Mouse (Mus musculus) forebrain, embryonic 13.5 days (tissue): Measurements from ENCODE around the gene Nr2f6. TPM values are rescaled to one million over a fixed set of nuclear protein-coding genes. Genes with fewer than 3 reads are reported as not detected.

Experiments
- ATAC-seq: fragments of 200-750 bp; cut with Nextera tagmentation; 2 replicates; pipeline ENCODE4 v1.8.0; 2017
- H3K27ac ChIP-seq: fragments of 300-500 bp; sonication (generic); 2 replicates; pipeline ENCODE4 v1.5.1; 2015; ENCODE audit warnings: inconsistent platforms, mild to moderate bottlenecking, moderate library complexity
- H3K27me3 ChIP-seq: fragments of 300-500 bp; sonication (generic); 2 replicates; pipeline ENCODE4 v1.6.1; 2015; ENCODE audit warnings: mild to moderate bottlenecking, inconsistent platforms
- H3K36me3 ChIP-seq: fragments of 300-500 bp; sonication (generic); 2 replicates; pipeline ENCODE4 v1.6.1; 2015; ENCODE audit warnings: mild to moderate bottlenecking, inconsistent platforms; ENCODE audit not compliant: poor library complexity, severe bottlenecking
- H3K4me1 ChIP-seq: fragments of 300-500 bp; sonication (generic); 2 replicates; pipeline ENCODE4 v1.6.1; 2015; ENCODE audit warnings: inconsistent platforms
- H3K4me2 ChIP-seq: fragments of 300-500 bp; sonication (generic); 2 replicates; pipeline ENCODE4 v1.6.1; 2015; ENCODE audit warnings: inconsistent platforms, mild to moderate bottlenecking, moderate library complexity
- H3K4me3 ChIP-seq: fragments of 300-500 bp; sonication (generic); 2 replicates; pipeline ENCODE4 v1.5.1; 2015; ENCODE audit warnings: mild to moderate bottlenecking, inconsistent platforms
- H3K9ac ChIP-seq: fragments of 300-500 bp; sonication (generic); 2 replicates; pipeline ENCODE4 v1.6.1; 2015; ENCODE audit warnings: mild to moderate bottlenecking, inconsistent platforms
- H3K9me3 ChIP-seq: fragments of 300-500 bp; sonication (generic); replicated peaks from 2 replicates; pipeline ENCODE4 v1.6.1; 2016; ENCODE audit warnings: inconsistent platforms
- WGBS: fragments of 180-500 bp; shearing (Covaris S2); methylation state at CpG from one replicate; pipeline ENCODE4 v1.1.7; 2015; 5-methylcytosine and 5-hydroxymethylcytosine counted together
- polyA plus RNA-seq: library from polyadenylated mRNA; unstranded; fragments of >200 nt; fragmentation: Nextera tagmentation; extraction: Ambion mirVana; gene quantifications from 2 replicates; pipeline ENCODE4 v1.2.1, GENCODE M21; 2015

The Nr2f6 gene
- polyA plus RNA-seq, 1 experiment from 2014 or later, result 12.9 TPM

- 92% methylated on average over 3 of the region's 3 CpGs for WGBS
- peaks cover 38% of the 10 kb centered on the region for H3K36me3 ChIP-seq
Measured at GRCm38 (mm10) chr8:71373000-71373399, 8.8 kb downstream of the Nr2f6 start.

GRCm38 (mm10) chr8:71372427-71372826, 9.3 kb downstream of the Nr2f6 start:
- no peak for ATAC-seq
- peaks cover 9% of the 10 kb centered on the region; the same call in 1 of the 2 replicates for H3K27me3 ChIP-seq
- no peak overlapping the region for H3K9ac ChIP-seq
- no peak overlapping the region for H3K27ac ChIP-seq
- H3K4me2 ChIP-seq, result no peak overlapping the region
- no peaks in the 10 kb centered on the region for H3K9me3 ChIP-seq
- peaks cover 34% of the 10 kb centered on the region for H3K4me1 ChIP-seq
- H3K4me3 ChIP-seq, result no peak overlapping the region
- WGBS, result 83% methylated on average over 12 of the region's 12 CpGs
- peaks cover 32% of the 10 kb centered on the region for H3K36me3 ChIP-seq

More at GRCm38 (mm10) chr8:71373000-71373399, 8.8 kb downstream of the Nr2f6 start:
- peaks cover 9% of the 10 kb centered on the region; the same call in 1 of the 2 replicates for H3K27me3 ChIP-seq
- H3K4me3 ChIP-seq, result no peak overlapping the region
- no peak overlapping the region for H3K27ac ChIP-seq
- no peak overlapping the region for H3K4me2 ChIP-seq
- peaks cover 28% of the 10 kb centered on the region for H3K4me1 ChIP-seq
- no peaks in the 10 kb centered on the region for H3K9me3 ChIP-seq
- ATAC-seq, result no peak
- no peak overlapping the region for H3K9ac ChIP-seq

- Histone ChIP-seq H3K27ac (peak within 1 kb of the TSS; percentile 62), H3K4me2 (peak within 1 kb of the TSS; percentile 55), H3K9me3 (no peaks in the 10 kb centered on the region), H3K9ac (peak within 1 kb of the TSS; percentile 59), H3K36me3 (peaks cover 32% of the 10 kb centered on the region), H3K4me1 (peaks cover 29% of the 10 kb centered on the region), H3K4me3 (peak within 1 kb of the TSS; percentile 63), H3K27me3 (no peaks in the 10 kb centered on the region)
- ATAC-seq, result peak; percentile 89
- WGBS, result under 1% methylated on average over 68 of the region's 68 CpGs
Measured at GRCm38 (mm10) chr8:71371236-71371848, 10.4 kb downstream of the Nr2f6 start, which contains the start of gene Ocel1. Gene Ocel1 (plus strand): TSS chr8:71371298.

- peaks cover 32% of the 10 kb centered on the region for H3K36me3 ChIP-seq
- H3K9me3 ChIP-seq, result no peaks in the 10 kb centered on the region
- peaks cover 26% of the 10 kb centered on the region for H3K4me1 ChIP-seq
- ATAC-seq, result no peak
- H3K4me2 ChIP-seq, result peak overlapping the region; percentile 55
- no peak overlapping the region for H3K27ac ChIP-seq
- WGBS, result 23% methylated on average over 5 of the region's 5 CpGs
- H3K4me3 ChIP-seq, result peak overlapping the region; percentile 63
- no peaks in the 10 kb centered on the region for H3K27me3 ChIP-seq
- H3K9ac ChIP-seq, result peak overlapping the region; percentile 59
Measured at GRCm38 (mm10) chr8:71370711-71371235, 11.0 kb downstream of the Nr2f6 start.

GRCm38 (mm10) chr8:71369040-71369718, 12.6 kb downstream of the Nr2f6 start:
- no peak overlapping the region for H3K4me2 ChIP-seq
- H3K27me3 ChIP-seq, result no peaks in the 10 kb centered on the region
- H3K9ac ChIP-seq, result no peak overlapping the region
- no peak overlapping the region for H3K27ac ChIP-seq
- ATAC-seq, result no peak
- H3K36me3 ChIP-seq, result peaks cover 27% of the 10 kb centered on the region
- H3K4me3 ChIP-seq, result no peak overlapping the region
- H3K9me3 ChIP-seq, result no peaks in the 10 kb centered on the region
- H3K4me1 ChIP-seq, result peaks cover 22% of the 10 kb centered on the region
- 92% methylated on average over 10 of the region's 10 CpGs for WGBS

GRCm38 (mm10) chr8:71368366-71368765, 13.4 kb downstream of the Nr2f6 start:
- no peak overlapping the region for H3K4me2 ChIP-seq
- ATAC-seq, result no peak
- H3K4me1 ChIP-seq, result peaks cover 22% of the 10 kb centered on the region
- H3K9ac ChIP-seq, result no peak overlapping the region
- no peaks in the 10 kb centered on the region for H3K9me3 ChIP-seq
- 0 out of 2 replicates have a peak overlapping the region, but pooled peaks have one; percentile 65 for H3K4me3 ChIP-seq
- no peaks in the 10 kb centered on the region for H3K27me3 ChIP-seq
- H3K27ac ChIP-seq, result no peak overlapping the region
- peaks cover 19% of the 10 kb centered on the region for H3K36me3 ChIP-seq

GRCm38 (mm10) chr8:71367529-71368176, 14.1 kb downstream of the Nr2f6 start:
- 48% methylated on average over 17 of the region's 17 CpGs for WGBS

GRCm38 (mm10) chr8:71366771-71367528, 14.8 kb downstream of the Nr2f6 start, which contains the start of gene Use1:
Gene Use1 (plus strand): TSS chr8:71366848.
- H3K4me1 ChIP-seq, result peaks cover 22% of the 10 kb centered on the region
- peak; percentile 82 for ATAC-seq
- peak within 1 kb of the TSS; percentile 80 for H3K4me2 ChIP-seq
- no peaks in the 10 kb centered on the region for H3K27me3 ChIP-seq
- no peaks in the 10 kb centered on the region for H3K9me3 ChIP-seq
- WGBS, result under 1% methylated on average over 56 of the region's 56 CpGs
- H3K4me3 ChIP-seq, result peak within 1 kb of the TSS; percentile 65
- H3K9ac ChIP-seq, result peak within 1 kb of the TSS; percentile 63
- peaks cover 16% of the 10 kb centered on the region for H3K36me3 ChIP-seq
- H3K27ac ChIP-seq, result peak within 1 kb of the TSS; percentile 86

More at GRCm38 (mm10) chr8:71367529-71368176, 14.1 kb downstream of the Nr2f6 start:
- peaks cover 16% of the 10 kb centered on the region for H3K36me3 ChIP-seq
- ATAC-seq, result 0 out of 2 replicates have a peak, but pooled peaks have one; percentile 1
- H3K9ac ChIP-seq, result peak overlapping the region; percentile 63
- no peaks in the 10 kb centered on the region for H3K27me3 ChIP-seq
- peaks cover 22% of the 10 kb centered on the region for H3K4me1 ChIP-seq
- H3K9me3 ChIP-seq, result no peaks in the 10 kb centered on the region
- H3K4me2 ChIP-seq, result peak overlapping the region; percentile 80
- H3K4me3 ChIP-seq, result peak overlapping the region; percentile 65
- H3K27ac ChIP-seq, result peak overlapping the region; percentile 86

- ATAC-seq, result no peak
- H3K9me3 ChIP-seq, result no peaks in the 10 kb centered on the region
- H3K27me3 ChIP-seq, result no peaks in the 10 kb centered on the region
- no peak overlapping the region for H3K4me2 ChIP-seq
- H3K36me3 ChIP-seq, result peaks cover 85% of the 10 kb centered on the region
- no peaks in the 10 kb centered on the region for H3K4me1 ChIP-seq
- no peak overlapping the region for H3K4me3 ChIP-seq
- H3K27ac ChIP-seq, result no peak overlapping the region
- H3K9ac ChIP-seq, result no peak overlapping the region
- WGBS, result 91% methylated on average over 3 of the region's 3 CpGs
Measured at GRCm38 (mm10) chr8:71358026-71358425, 23.7 kb downstream of the Nr2f6 start.

- Histone ChIP-seq H3K9ac (no peak overlapping the region), H3K4me3 (no peak overlapping the region), H3K4me1 (no peaks in the 10 kb centered on the region), H3K36me3 (peaks cover 97% of the 10 kb centered on the region), H3K27me3 (no peaks in the 10 kb centered on the region), H3K27ac (no peak overlapping the region), H3K4me2 (no peak overlapping the region), H3K9me3 (no peaks in the 10 kb centered on the region)
- 90% methylated on average over 1 of the region's 1 CpGs for WGBS
- ATAC-seq, result no peak
Measured at GRCm38 (mm10) chr8:71351520-71351919, 30.2 kb downstream of the Nr2f6 start.

- Histone ChIP-seq H3K36me3 (peaks cover 97% of the 10 kb centered on the region), H3K27me3 (no peaks in the 10 kb centered on the region), H3K9ac (no peak overlapping the region), H3K4me2 (no peak overlapping the region), H3K9me3 (no peaks in the 10 kb centered on the region), H3K27ac (no peak overlapping the region), H3K4me1 (no peaks in the 10 kb centered on the region), H3K4me3 (no peak overlapping the region)
- 74% methylated on average over 3 of the region's 3 CpGs for WGBS
- ATAC-seq, result no peak
Measured at GRCm38 (mm10) chr8:71351117-71351516, 30.6 kb downstream of the Nr2f6 start.
